Mouse (Mus musculus): Measurements from ENCODE around the gene Myo10.
A peak's percentile ranks its signal among the peaks of the same experiment; 100 is the strongest.

Gene Myo10

GRCm38 (mm10) chr15:25622200-25622866 lies at the start of gene Myo10:
Gene Myo10, plus strand, starts transcription at chr15:25622525.
- DNase-seq (ENCODE audit: low spot score in 2 of 2) = peak; percentile 100

- no peak for DNase-seq (ENCODE audit: low spot score in 2 of 2)
These were observed 49.2 kb upstream of the Myo10 start for GRCm38 (mm10) chr15:25573113-25573512.

GRCm38 (mm10) chr15:25573876-25574601 lies 48.3 kb upstream of the Myo10 start:
- DNase-seq (ENCODE audit: low spot score in 2 of 2) = no peak

GRCm38 (mm10) chr15:25577327-25578051 lies 44.8 kb upstream of the Myo10 start:
- DNase-seq (ENCODE audit: low spot score in 2 of 2) = no peak

- no peak for DNase-seq (ENCODE audit: low spot score in 2 of 2)
These were observed 44.0 kb upstream of the Myo10 start for GRCm38 (mm10) chr15:25578369-25578768.

DNA sequence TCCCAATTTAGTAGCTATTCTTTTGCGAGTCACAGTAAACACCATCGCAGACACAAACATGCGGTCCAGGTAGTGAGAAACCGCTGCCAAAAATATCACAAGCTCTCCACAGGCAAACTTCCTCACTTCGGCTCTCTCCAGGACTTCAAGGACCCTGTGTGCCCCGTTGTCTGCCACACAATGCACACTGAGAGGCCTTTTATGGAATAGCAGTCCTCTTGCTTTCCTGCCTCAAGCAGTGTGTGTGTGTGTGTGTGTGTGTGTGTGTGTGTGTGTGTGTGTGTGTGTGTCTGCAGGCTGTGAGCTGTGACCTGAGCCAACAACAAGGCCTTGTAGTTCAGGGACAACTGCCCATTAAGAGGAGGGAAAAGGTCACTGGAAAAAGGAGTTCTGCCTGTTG lies 41.6 kb upstream of the Myo10 start:
- DNase-seq (ENCODE audit: low spot score in 2 of 2) = no peak

GRCm38 (mm10) chr15:25582055-25582454 lies 40.3 kb upstream of the Myo10 start:
- DNase-seq (ENCODE audit: low spot score in 2 of 2) = no peak

DNA sequence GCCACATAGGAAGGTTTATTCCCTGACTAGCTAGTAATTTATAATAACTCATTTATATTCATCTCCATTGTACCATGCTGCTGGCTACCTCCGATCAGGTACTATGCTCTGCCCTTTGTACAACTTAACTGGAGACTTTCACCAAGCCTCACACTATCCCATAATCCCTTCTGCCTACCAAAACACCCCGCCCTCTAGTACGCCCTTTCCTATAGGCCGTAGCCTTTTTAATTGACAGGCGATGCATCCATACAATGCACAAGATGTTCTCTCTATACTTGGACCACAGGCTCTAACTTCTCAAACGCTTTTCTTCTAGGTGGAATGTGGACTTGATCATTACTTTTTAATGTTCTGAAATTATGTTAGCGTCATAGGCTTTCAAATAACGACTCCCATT lies 39.0 kb upstream of the Myo10 start:
- DNase-seq (ENCODE audit: low spot score in 2 of 2) = no peak

DNA sequence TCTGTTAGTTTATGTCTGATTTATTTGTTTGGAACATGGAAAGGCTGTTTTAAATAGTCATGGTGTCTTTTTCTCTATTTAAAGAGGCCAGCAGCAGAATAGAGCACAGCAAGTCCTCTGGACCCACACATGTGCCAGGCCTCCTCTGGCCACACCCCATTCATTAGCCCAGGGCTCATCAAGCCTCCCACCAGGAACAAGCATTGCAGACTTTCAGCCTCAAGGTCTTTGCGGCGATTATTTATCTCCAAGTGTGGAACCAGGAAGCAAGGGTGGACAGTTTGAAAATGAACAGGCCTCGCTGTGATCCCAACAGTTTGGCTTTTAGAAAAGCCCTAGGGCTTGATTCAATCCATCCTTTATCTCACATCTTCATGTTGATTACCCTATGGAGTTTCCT lies 35.5 kb upstream of the Myo10 start:
- DNase-seq (ENCODE audit: low spot score in 2 of 2) = peak in 1 of 2 experiments; percentile 34

- DNase-seq (ENCODE audit: low spot score in 2 of 2) = no peak
These were observed 34.4 kb upstream of the Myo10 start for GRCm38 (mm10) chr15:25587943-25588342.

GRCm38 (mm10) chr15:25589318-25589902 lies 32.9 kb upstream of the Myo10 start:
- DNase-seq (ENCODE audit: low spot score in 2 of 2) = no peak

DNA sequence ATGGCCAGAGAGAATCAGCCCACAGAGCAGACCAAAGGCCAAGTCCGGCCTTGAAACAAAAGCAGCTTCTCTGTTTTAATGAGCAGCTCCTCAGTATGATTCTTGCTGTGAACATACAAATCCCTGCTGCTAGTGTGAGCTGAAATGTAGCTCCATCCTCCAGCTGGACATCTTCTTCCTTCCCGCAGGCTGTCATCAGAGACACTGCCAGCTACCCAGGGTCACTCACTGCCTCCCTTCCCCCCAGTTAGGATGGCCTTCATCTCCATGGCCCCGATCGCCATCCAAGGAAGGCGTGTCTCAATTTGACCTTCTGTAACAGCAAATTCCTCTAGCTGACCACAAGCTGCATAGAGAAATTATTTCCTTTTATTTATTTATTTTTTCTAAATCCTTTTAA lies 32.4 kb upstream of the Myo10 start:
- peak in 1 of 2 experiments; percentile 72 for DNase-seq (ENCODE audit: low spot score in 2 of 2)

- no peak for DNase-seq (ENCODE audit: low spot score in 2 of 2)
These were observed 31.4 kb upstream of the Myo10 start for GRCm38 (mm10) chr15:25590891-25591290.

- DNase-seq (ENCODE audit: low spot score in 2 of 2) = no peak
These were observed 30.4 kb upstream of the Myo10 start for GRCm38 (mm10) chr15:25591964-25592363.

GRCm38 (mm10) chr15:25593469-25594150 lies 28.7 kb upstream of the Myo10 start:
- DNase-seq (ENCODE audit: low spot score in 2 of 2) = no peak

DNA sequence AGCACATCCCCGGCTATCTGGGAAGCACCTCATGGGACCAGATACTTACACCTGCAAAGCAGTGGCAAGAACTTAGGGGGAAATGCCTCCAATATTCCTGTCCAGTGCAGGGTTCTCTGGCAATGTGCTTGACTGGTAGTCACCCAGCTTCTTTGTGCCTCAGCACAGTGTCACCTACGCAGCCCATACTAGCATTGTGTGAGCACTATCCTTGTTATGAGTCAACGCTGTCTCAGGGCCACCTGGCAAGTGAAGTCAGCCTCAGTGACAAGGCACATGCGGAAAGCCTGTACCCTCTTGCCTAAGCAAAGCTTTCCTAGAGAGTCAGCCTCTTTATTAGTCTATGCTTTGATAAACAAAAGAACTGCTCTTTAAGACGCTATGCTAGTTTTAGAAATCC lies 24.0 kb upstream of the Myo10 start:
- no peak for DNase-seq (ENCODE audit: low spot score in 2 of 2)

GRCm38 (mm10) chr15:25602306-25602705 lies 20.0 kb upstream of the Myo10 start:
- DNase-seq (ENCODE audit: low spot score in 2 of 2) = no peak

GRCm38 (mm10) chr15:25603286-25603685 lies 19.0 kb upstream of the Myo10 start:
- no peak for DNase-seq (ENCODE audit: low spot score in 2 of 2)

DNA sequence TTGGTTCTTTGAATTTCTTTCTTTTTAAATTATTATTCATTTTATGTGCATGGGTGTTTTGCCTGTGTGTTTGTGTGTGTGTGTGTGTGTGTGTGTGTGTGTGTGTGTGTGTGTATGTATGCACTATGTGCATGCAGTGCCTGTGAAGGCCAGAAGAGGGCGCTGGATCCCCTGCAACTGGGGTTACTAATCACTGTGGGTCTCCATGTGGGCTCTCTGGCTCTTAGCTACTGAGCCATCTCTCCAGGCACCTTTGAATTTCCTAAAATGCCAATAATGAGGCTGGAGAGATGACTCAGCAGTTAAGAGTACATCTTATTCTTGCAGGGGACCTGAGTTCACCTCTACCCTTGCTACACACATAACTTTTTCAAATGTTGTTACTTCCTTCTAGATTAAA lies 18.1 kb upstream of the Myo10 start:
- no peak for DNase-seq (ENCODE audit: low spot score in 2 of 2)

DNA sequence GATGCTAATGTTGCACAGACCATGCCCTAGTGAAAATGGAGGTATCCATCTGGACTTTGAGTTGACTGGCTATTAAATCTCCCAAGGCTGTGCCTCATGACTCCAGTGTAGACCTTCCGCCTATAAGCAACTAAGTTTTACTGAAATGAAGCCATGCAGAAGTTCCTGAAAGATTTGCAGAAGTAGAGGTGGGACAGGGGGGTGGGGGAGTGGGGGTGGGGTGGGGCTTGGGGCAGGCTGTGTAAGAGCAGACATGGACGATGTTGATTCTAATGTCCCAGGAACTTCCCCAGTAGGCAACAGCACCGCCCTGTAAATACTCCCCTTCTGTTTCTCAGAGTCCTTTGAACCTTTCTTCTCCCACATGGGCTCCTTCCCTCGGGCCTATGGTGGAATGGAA lies 16.9 kb upstream of the Myo10 start:
- DNase-seq (ENCODE audit: low spot score in 2 of 2) = no peak

DNA sequence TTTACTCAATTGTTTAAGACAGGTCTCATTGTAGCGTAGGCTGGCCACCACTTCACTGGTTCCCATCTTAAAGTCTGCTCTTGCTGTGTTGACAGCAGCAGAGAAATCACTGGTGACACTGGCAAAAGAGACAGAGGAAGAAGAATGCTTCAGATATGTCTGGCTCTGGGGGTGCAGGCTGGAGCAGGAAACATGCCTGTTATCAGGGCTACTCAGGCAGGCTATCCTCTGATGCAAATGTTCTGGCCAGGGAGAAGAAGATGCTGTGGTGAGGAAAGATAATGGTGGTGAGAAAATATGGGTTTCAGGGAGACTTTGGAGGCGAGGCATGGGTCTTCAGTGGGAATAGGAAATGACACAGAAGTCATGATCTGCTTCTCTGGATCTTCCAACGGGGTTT lies 13.6 kb upstream of the Myo10 start:
- DNase-seq (ENCODE audit: low spot score in 2 of 2) = no peak

DNA sequence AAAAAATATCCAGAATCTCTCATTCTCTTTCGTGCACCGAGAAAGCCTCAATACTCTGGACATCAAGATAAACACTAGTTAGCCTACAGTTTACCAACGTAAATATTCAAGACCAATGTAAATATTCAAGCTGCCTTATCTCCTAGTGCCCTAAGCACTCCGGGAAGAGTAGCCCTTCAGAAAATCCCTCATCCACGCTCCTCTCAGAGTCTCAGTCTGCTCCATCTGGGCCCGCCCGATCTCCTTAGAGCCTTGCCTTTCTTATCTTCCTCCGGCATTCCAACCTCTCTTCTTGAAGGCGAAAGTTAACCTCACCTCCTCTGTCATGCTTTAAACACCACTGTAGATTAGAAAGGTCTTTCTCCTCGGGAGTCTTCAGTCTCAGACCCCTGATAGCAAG lies 13.1 kb upstream of the Myo10 start:
- DNase-seq (ENCODE audit: low spot score in 2 of 2) = no peak
